Mouse (Mus musculus) monocyte, adult 2 months (primary cell): ENCODE measurements around the gene Gp1bb.

Source experiments
- DNase-seq, 2 experiments: peaks; one replicate each; pipeline ENCODE4 v3.0.0; 2022; ENCODE audit warnings: low spot score in 2 of 2, low read depth in 1 of 2

The Gp1bb gene

DNA sequence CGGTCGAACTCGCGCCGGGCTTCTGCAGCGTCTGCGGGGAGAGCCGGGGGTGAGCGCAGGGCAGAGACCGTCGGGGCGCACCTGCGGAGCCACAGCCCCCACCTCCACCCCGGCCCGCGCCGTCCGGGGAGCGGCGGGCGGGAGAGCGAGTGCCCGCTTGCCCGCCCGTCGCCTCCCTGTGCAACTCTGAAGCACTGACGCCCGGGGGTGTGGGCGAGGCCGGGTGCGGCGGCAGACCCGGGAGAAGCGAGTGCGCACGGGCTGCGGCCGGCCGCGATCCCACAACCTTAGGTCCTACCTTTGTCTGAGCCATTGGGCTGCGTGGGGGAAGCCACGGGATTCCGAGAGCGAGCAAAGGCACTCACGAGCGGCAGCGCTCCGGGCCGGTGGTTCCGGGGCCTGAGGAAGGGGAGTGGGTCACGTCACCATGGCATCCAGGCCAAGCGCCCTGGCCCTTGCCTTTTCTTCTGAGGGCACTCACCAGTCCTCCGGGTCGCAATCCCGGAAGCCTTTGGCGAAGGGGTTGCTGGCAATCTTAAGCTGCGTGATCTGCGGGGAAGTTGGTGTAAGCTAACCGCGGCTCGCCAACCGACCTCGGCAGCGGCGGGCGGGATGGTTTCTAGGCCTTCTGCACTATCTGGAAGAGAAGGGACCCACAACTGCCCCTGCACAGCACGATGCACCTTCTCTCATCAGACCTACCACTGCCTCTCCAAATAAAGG lies 39.6 kb downstream of the Gp1bb start:
- DNase-seq, result no peak

DNA sequence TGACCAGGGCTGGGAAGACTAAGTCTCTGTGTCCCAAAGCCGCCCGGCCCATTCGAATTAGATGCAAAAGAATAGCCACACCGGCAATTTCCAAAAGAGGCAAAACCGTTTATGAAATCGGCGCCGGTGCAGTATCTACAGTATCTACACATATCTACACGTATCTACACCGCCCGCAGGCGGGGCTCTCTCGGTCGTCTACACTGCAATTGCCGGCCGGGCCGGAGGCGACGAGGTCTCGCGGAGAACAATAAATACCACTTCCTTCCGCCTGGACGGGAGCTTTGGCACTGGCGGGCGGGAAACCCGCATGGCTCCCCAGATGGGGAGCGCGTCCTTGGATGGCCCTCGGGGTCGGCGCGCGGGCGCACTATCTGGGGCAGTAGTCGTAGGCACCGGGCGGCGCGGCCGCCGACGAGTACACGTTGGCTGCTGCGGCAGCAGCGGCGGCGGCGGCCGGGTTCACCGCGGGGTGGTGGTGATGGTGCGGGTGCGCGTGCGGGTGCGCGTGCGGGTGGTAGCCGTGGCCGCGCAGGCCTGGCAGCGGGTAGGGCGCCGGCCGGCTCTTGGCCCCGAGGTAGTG lies 40.5 kb downstream of the Gp1bb start:
- DNase-seq, result no peak

DNA sequence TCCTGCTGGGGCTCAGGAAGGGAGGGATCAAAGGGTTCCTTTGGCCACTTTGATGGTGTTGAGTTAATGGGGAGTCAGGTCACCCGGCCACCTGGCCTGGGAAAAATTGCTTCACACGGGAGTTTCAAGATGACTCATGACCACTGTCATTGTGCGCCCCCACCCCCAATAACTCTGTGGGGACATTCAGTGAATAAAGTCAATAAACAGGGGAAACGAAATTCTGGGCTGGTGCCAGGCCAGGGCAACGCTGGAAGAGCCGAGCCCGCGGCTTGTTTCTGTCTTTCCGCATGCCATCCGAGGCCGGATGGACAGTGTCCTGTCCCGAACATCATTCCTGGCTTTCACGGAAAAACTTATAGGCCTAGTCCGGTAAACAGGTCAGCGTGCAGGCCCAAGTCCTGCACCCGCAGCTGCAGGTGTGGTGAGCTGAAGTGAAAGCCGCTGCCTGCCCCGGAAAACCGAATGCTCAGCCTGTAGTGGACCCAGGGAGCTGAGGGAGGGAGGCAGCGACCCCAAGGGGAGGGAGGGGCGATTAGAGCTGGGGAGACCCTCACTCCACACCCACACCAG lies 41.1 kb downstream of the Gp1bb start:
- no peak for DNase-seq

DNA sequence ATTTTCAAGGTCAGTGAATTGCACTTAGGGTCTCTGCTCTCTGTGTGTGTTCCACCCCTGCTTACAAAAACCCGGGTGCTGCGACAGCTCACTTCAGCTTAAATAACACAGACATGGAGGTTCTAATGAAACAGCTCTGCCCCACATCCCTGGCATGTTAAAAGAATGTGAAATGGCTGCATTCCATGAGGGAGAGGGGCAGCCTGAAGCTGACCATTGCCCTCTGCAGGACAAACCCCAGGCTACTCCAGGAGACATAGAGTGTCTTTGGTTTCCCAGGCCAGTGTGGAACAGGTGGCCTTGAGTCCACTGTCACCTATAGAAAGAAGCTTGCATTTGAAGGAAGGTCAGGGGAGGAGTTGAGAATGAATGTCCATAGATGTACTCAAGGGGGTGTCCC lies 41.8 kb downstream of the Gp1bb start:
- DNase-seq, result no peak

DNA sequence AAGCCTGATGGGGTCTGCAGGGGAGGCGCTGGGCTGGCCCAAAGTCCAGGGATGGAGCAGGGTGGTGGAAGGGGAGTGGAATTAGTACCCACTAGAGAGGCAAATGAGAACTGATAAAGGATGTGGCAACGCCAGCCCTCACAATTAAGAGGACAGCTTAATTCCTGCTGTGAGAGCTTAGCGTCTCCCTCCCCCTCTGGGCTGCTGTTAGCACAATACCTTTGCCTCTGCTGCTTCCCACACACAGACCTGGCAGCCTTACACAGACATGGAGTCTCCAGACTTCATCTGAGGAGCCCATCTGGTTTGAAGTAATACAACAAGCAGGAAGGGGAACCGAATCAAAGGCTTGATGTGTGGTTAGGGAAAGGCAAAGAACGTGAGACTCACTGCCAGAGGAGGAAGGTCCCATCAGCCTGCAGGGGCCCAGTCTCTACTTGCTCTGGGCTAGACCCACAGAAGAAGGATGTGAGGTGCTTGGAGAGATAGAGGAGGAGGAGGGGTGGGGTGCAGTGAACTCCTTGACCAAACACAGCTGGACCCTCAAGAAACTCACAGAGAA lies 44.5 kb downstream of the Gp1bb start:
- DNase-seq, result no peak

DNA sequence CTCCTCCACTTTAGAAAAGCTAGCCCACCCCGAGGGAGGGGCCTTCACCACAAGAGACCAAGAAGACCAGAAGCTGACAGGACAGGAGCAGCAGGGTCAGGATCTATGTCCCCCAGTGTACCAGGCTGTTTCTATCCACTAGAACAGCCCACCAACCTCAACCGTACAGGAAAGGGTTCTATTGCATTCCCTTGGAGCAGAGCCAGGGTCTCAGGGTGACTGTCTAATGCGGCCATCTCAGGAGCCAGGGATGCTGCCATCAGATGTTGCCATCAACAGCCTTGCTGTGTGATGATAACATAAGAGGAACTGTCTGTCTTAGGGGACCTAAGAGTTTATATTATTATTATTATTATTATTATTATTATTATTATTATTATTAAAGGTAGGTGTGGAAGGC lies 45.1 kb downstream of the Gp1bb start:
- DNase-seq, result no peak

DNA sequence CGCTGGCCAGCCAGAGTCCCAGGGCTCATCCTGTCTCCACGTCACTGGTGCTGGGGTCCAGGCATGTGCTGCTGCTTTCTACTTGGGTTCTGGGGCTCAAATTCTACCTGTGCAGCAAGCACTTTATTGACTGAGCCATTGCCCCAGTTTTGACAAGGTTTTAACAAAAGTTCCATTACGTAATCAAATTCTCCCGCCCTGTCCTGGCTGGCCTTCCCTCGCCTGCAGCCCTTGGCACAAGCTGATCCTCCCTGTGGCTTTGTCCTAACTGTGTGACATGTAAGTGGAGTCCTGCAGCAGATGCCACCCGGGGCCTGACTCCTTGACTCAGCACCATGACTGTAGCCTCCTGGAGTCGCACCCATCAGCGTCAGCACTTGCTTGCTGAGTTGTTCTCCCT lies 48.0 kb downstream of the Gp1bb start:
- DNase-seq, result no peak
